Mouse (Mus musculus) cerebral cortex, adult 2 months (tissue): ENCODE results near the gene Gp5.

Experiments used
- WGBS: fragments of 180-500 bp; shearing (Covaris S2); methylation state at CpG from one replicate; pipeline ENCODE4 v1.1.7; 2018; 5-methylcytosine and 5-hydroxymethylcytosine counted together

Gene Gp5

DNA sequence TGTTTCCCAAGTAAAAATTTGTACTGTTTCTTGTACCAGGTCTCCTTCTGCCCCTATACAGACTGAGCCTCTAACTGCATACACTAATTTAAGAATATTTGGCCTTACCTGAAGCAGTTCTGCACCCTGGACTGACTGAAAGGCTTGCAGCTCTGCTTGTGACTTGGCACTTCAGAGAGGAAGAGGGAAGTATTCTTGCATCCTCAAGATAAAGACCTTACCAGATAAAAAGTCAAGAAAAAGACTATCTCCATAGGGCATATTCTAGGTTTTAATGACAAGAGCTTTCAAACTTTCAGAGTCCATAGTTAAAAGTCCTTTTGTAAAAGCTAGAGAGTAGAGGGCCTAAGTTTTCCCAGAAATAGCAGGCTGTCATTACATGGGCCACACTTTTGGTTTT lies at the start of gene Gp5:
TSS of gene Gp5 (minus strand) at position 133 of the 400 bp plus-strand sequence.

GRCm38 (mm10) chr16:30353489-30353888 lies 42.9 kb upstream of the Gp5 start:
- 95% methylated on average over 11 of the region's 11 CpGs for WGBS

- WGBS, result 78% methylated on average over 8 of the region's 8 CpGs
These were observed 436 bp downstream of the Gp5 start for GRCm38 (mm10) chr16:30310171-30310515.

- WGBS, result 12% methylated on average over 34 of the region's 34 CpGs
These were observed 996 bp downstream of the Gp5 start for GRCm38 (mm10) chr16:30309395-30310170.

DNA sequence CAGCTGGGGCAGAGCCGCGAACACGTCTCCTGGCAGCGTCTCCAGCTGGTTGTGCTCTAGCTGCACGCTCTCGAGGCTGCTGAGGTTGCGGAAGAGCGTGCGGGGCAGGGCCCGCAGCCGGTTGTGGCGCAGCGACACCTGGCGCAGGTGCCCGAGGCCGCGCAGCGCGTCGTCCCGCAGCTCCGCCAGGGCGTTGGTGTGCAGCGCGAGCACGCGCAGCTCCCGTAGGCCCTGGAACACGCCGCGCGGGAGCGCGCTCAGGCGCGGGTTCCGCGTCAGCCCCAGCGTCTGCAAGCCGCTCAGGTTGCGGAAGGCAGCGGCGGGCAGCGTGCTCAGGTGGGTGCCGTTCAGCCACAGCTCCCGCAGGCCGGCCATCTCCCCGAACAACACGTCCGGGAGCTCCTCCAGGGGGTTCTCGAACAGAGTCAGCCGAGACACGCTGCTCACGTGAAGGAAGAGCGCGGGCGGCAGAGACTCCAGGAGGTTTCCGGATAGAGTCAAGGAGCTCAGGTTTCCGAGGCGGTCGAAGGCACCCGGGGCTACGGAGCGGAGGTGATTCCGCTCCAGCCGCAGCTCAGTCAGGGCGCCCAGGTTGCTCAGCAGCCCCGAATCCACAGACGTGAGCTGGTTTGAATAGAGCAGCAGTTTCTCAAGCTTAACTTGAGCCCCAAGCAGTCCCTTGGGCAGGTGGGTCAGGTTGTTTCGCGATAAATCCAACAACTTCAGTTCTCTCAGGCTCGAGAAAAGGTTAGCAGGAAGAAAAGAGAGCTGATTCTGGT lies 1.8 kb downstream of the Gp5 start:
- whole genome bisulfite sequencing, result under 1% methylated on average over 72 of the region's 72 CpGs

GRCm38 (mm10) chr16:30307961-30308615 lies 2.5 kb downstream of the Gp5 start:
- 29% methylated on average over 29 of the region's 29 CpGs for WGBS

DNA sequence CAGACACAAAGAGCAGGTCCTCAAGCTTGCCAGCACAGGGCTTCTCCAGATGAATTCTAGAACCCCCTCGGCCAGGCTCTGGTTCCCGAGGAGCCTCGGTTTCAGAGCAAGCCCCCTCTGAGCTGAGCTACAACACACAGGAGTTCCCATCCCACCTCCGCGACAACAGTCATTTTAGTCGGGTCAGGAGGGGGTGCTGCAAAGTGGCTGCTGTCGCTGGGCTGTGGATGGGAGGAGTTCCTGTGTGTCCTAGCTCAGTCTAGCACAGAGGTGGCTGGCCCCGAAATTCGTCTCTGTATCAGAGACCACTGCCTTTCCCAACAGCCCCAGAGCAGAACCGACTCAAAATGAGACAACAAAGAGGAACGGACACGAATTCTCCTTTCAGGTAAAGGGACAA lies 3.3 kb downstream of the Gp5 start:
- 75% methylated on average over 12 of the region's 12 CpGs for WGBS

- 91% methylated on average over 4 of the region's 4 CpGs for WGBS
These were observed 4.5 kb downstream of the Gp5 start for GRCm38 (mm10) chr16:30306102-30306501.

DNA sequence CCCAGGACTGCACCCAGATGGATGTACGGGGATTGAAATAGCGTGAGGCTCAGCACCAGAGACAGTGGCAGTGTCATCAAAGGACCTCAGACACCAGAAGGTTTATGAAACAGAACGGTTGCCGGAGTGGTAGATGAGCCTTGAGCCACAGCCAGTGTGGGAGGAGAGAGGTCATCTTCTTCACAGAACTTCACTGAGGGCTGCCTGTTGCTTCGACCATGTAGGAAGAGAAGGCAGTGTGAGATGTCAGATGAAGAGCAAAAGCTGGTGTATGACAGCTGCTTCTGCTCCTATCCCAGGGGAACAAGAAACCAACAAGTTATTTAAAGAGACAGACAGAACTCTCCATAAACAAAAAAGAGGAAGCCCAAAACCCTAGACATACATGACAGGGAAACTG lies 6.3 kb downstream of the Gp5 start:
- WGBS, result 78% methylated on average over 5 of the region's 5 CpGs

DNA sequence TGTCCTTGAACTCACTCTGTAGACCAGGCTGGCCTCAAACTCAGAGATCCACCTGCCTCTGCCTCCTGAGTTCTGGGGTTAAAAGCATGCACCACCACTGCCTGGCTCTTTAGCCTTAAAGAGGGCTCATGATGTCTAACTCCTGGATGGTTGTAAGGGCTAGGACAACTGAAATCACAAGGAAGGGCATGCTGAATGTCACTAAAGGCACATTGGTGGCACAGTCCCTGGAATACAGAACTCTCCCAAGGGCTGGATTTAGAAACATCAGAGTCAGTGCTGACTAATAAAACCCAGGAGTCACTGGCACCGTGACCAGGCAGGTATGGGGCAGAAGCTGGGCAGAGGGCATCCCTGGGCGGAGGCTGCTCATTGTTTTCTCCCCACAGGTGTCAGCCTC lies 7.2 kb downstream of the Gp5 start:
- WGBS, result 93% methylated on average over 2 of the region's 2 CpGs

DNA sequence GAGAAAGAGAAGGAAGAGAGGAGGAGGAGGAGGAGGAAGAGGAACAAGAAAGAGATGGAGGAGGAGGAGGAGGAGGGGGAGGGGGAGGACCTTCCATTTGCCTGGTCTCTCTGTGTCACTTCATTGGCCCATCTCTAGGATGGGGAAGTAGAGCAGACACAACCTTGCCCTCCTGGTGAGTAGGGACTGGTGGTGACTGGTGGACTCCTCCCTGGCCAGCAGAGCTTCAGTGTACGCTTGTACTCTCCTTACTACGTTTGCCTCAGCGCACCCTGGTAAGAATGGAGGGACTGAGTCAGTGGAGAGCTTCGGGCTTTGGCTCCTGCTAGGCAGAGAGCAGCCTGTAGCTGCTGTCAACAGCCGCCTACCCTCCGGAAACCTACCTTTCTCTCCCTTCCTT lies 7.9 kb downstream of the Gp5 start:
- WGBS, result 91% methylated on average over 6 of the region's 6 CpGs

GRCm38 (mm10) chr16:30299711-30300277 lies 10.8 kb downstream of the Gp5 start:
- WGBS, result 80% methylated on average over 10 of the region's 10 CpGs

DNA sequence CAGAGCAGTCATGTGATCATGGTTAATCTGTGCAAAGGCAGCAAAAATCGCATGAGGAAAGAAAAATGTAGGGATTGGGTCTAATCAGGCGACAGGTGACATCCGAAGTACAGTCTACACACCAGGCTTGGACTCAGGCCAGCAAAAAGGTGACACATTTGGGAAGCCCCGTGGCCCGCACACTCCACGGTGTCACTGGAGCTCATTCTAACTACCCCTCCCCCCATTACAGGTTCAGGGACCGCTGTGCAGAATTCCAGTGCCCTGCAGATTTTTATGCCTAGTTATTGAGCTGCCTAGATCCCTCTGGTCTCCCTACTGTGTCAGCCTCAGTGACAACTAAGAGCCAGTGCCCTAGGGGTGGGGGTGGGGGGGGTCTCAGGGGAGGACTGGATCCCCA lies 13.1 kb downstream of the Gp5 start:
- WGBS, result 89% methylated on average over 7 of the region's 7 CpGs

DNA sequence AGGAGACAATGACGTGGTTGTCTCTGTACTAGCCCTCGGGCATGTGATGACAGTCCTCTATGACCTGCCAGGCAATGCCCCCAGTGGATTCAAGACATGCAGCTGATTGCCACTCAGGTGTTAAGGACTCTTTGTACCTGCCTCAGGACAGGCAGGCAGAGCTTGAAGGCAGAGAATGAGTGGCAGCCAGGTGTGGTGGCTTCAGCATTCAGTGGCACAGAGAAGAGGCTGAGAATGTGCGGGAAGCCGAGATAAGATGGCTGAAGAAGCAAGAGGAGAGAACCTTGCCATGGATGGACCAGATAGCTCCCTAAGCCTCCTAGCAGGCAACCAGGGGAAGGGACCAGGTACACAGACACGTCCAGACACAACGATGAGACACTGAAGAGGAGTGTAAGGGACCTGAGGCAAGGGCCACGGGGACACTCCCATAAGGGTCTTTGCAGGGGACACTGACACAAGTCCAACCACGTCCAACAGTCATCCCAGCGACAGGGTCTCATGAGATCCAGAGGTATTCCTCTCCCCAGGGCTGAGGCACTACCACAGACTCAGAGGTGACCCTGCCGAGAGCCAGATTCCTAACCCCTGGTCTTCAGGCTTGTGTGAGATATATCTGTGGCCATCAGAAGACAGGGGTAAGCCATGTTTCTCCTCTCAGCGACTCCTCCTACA lies 13.8 kb downstream of the Gp5 start:
- WGBS, result 90% methylated on average over 11 of the region's 11 CpGs

DNA sequence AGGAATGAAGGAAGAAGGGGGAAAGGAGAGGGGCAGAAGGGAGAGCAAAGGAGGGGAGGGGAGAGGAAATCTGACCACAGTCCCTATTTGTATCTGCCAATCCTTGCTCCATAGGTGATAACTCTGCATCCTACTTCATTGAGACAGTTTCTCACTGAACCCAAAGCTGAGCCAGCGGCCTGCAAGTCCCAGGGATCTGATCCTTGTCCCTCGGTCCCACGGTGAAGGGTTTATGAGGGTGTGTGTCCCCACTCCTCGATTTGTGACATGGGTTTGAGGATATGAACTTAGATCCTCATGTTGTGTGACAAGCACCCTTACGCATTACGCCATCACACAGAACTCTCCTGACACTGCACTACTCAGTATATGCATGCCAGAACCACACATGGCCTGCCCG lies 15.5 kb downstream of the Gp5 start:
- WGBS, result 93% methylated on average over 7 of the region's 7 CpGs

DNA sequence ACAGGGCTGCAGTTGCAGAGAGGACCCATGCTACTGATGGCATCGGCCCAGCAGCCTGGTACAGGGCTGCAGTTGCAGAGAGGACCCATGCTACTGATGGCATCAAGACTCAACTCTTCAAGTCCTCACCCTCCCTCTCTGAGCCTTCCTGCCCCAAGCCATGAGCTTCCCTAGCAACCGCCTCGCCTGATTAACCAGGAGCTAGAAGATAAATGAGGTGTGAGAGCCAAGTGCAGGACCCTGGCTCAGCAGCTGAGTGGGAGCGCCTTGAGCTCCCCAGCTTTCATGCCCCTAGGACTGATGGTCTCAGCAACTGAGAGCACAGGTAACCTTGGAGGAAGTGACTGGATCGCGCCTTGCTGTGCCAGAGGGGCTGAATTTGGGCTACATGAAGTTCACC lies 20.1 kb downstream of the Gp5 start:
- 84% methylated on average over 6 of the region's 6 CpGs for WGBS

DNA sequence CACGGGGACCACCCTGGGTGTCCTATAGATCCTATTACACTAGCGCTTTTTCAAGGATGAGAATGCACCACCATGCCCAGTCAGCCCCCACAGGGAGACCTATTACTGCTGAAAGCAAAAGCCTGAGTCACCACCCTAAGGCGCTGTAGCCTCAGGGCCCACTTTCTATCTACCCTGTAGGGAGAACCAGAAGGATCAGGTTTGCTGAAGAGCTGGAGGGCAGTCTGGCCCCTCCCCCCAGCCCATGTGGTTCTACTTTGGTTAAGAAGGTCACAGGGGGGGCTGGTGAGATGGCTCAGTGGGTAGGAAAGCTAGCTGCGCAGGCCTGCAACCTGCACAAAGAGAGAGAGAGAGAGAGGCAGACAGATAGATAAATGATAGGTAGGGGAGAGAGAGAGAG lies 24.9 kb downstream of the Gp5 start:
- 88% methylated on average over 4 of the region's 4 CpGs for WGBS

DNA sequence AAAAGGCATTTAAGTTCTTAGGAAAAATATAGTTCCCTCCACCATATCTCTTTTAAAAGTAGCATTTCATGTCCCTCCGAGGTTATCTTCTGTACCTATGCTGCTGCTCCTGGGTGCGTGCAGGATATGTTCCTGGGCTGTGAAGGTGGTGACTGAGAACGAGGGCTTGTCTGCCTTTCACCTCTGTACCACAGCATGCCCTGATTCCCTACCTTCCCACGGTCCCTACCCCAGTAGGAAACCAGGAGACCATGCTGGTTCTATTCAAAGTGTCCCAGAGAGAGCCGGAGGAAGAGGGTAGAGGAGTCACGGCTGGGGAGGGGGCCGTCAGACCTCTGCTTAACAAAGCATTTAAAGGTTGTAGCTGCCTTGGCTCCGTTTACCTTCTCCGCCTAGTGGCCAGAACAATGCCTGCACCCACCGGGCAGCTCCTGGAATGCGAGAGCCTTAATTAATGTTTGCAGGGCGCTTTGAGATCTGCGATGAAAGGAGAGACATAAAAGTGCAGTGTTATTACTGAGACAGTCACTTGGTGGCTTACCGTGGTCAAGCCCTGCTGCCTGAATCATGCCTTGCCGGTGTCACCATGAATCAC lies 26.7 kb downstream of the Gp5 start:
- 5% methylated on average over 15 of the region's 15 CpGs for WGBS

DNA sequence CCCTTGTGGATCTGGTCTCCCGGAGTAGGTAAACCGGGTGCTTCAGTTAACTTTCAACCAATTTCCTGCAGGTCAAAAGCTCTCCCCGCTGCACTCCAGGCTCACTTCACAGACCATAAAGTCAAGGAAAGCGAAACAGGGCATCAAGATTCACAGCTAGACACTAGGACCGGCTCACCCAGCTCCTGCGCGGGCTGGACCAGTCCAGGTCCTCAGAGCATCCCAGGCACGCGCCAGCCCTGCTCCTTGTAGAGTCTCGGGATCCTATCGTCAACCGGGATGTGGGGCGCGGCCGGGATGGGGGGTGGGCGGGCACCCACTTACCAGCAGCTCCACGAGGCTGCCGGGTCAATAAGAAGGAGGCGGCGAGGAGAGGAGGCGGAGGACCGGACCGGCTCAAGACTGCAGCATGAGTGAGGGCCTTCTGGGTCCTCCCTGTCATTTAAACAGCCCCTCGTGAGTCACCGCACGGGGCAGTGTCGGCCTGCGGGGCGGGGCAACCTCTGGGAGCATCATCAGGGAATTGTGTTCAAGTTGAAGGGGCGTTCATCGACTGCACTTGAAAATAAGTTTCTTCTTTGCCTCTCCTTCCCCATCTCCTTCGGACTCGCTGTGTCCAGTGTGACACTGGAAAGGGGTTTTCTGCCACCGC lies 27.6 kb downstream of the Gp5 start, which contains the start of gene Lrrc15:
TSS of gene Lrrc15 (minus strand) at position 413 of the 652 bp plus-strand sequence.
- WGBS, result 16% methylated on average over 34 of the region's 34 CpGs

DNA sequence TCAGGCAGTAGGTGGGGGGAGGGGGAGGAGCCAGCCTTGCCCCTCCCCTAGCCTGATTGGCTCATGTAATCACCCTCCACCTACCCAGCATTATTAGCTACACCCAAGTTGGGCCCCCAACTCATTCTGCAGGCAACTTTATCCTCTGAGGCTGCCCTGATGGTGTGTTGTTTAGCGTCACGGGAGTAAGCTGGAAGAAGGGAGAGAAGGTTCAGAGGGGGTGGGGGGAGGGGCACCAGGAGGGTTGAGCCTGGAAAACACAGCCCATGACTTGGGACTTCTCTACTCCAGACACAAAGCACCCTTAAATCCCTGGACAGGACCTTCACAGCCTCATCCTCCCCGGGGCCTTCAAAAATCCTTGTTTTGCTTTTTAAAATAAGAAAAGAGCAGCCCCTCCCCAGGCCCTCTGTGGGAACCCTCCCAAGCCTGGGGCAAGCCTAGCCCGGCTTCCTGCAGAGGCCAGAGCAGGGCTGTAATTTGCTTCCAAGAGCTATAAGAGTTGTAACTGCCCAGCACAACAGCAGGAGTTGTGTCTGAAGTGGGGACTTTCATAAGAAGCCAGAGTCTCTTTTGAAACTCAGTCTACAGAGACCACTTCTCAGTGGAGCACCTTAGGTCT lies 29.8 kb downstream of the Gp5 start:
- WGBS, result 53% methylated on average over 4 of the region's 4 CpGs
